Mouse (Mus musculus) lung, embryonic 15.5 days (tissue): Measurements from ENCODE around the gene Slc1a1. TPM values are rescaled to one million over a fixed set of nuclear protein-coding genes. Genes with fewer than 3 reads are reported as not detected.

Experiments used
- ATAC-seq: fragments of 200-750 bp; cut with Nextera tagmentation; 2 replicates; pipeline ENCODE4 v1.8.0; 2017; ENCODE audit warnings: moderate number of reproducible peaks, borderline replicate concordance; ENCODE audit not compliant: low FRiP score, low TSS enrichment; ENCODE audit errors: extremely low read depth
- H3K27ac ChIP-seq: fragments of 300-500 bp; sonication (generic); 2 replicates; pipeline ENCODE4 v1.5.1; 2015; ENCODE audit warnings: moderate library complexity, mild to moderate bottlenecking, inconsistent platforms
- H3K27me3 ChIP-seq: fragments of 300-500 bp; sonication (generic); 2 replicates; pipeline ENCODE4 v1.6.1; 2015; ENCODE audit warnings: inconsistent platforms
- H3K36me3 ChIP-seq: fragments of 300-500 bp; sonication (generic); 2 replicates; pipeline ENCODE4 v1.6.1; 2015; ENCODE audit warnings: inconsistent platforms
- H3K4me1 ChIP-seq: fragments of 300-500 bp; sonication (generic); 2 replicates; pipeline ENCODE4 v1.6.1; 2015; ENCODE audit warnings: inconsistent platforms
- H3K4me2 ChIP-seq: fragments of 300-500 bp; sonication (generic); 2 replicates; pipeline ENCODE4 v1.6.1; 2015; ENCODE audit warnings: inconsistent platforms, mild to moderate bottlenecking, moderate library complexity
- H3K4me3 ChIP-seq: fragments of 300-500 bp; sonication (generic); 2 replicates; pipeline ENCODE4 v1.5.1; 2015; ENCODE audit warnings: mild to moderate bottlenecking, inconsistent platforms
- H3K9ac ChIP-seq: fragments of 300-500 bp; sonication (generic); 2 replicates; pipeline ENCODE4 v1.6.1; 2015; ENCODE audit warnings: inconsistent platforms
- H3K9me3 ChIP-seq: fragments of 300-500 bp; sonication (generic); 2 replicates; pipeline ENCODE4 v1.6.1; 2016; ENCODE audit warnings: inconsistent platforms
- WGBS: fragments of 180-500 bp; shearing (Covaris S2); methylation state at CpG from one replicate; pipeline ENCODE4 v1.1.7; 2015; 5-methylcytosine and 5-hydroxymethylcytosine counted together
- polyA plus RNA-seq: library from polyadenylated mRNA; unstranded; fragments of >200 nt; fragmentation: Nextera tagmentation; extraction: Ambion mirVana; gene quantifications from 2 replicates; pipeline ENCODE4 v1.2.1, GENCODE M21; 2015

Gene Slc1a1
- polyA plus RNA-seq, 1 experiment from 2014 or later = 5.1 TPM

GRCm38 (mm10) chr19:28827697-28828328 is 7.0 kb upstream of the Slc1a1 start:
- ATAC-seq = peak; percentile 89
- Histone ChIP-seq H3K9ac (0 out of 2 replicates have a peak overlapping the region, but pooled peaks have one; percentile 11), H3K9me3 (no peaks in the 10 kb centered on the region), H3K36me3 (no peaks in the 10 kb centered on the region), H3K4me2 (peak overlapping the region; percentile 48), H3K4me1 (peaks cover 10% of the 10 kb centered on the region), H3K27me3 (no peaks in the 10 kb centered on the region), H3K27ac (peak overlapping the region; percentile 76), H3K4me3 (0 out of 2 replicates have a peak overlapping the region, but pooled peaks have one; percentile 4)
- 19% methylated on average over 15 of the region's 15 CpGs for WGBS

GRCm38 (mm10) chr19:28831324-28831723 is 3.5 kb upstream of the Slc1a1 start:
- H3K27me3 ChIP-seq = peaks cover 5% of the 10 kb centered on the region; the same call in 1 of the 2 replicates
- H3K36me3 ChIP-seq = no peaks in the 10 kb centered on the region
- H3K4me2 ChIP-seq = no peak overlapping the region
- H3K27ac ChIP-seq = no peak overlapping the region
- no peaks in the 10 kb centered on the region for H3K9me3 ChIP-seq
- no peak overlapping the region for H3K9ac ChIP-seq
- H3K4me1 ChIP-seq = peaks cover 23% of the 10 kb centered on the region
- ATAC-seq = peak; percentile 25; the same call in 1 of the 2 replicates
- no peak overlapping the region for H3K4me3 ChIP-seq

GRCm38 (mm10) chr19:28832605-28833004 is 2.2 kb upstream of the Slc1a1 start:
- 88% methylated on average over 3 of the region's 3 CpGs for WGBS
- no peak for ATAC-seq
- Histone ChIP-seq H3K27me3 (peaks cover 5% of the 10 kb centered on the region; the same call in 1 of the 2 replicates), H3K4me1 (peaks cover 20% of the 10 kb centered on the region), H3K36me3 (no peaks in the 10 kb centered on the region), H3K9ac (no peak overlapping the region), H3K9me3 (no peaks in the 10 kb centered on the region), H3K4me3 (no peak overlapping the region), H3K4me2 (no peak overlapping the region), H3K27ac (no peak overlapping the region)

GRCm38 (mm10) chr19:28834388-28834787 is 461 bp upstream of the Slc1a1 start:
- Histone ChIP-seq H3K27me3 (peaks cover 5% of the 10 kb centered on the region; the same call in 1 of the 2 replicates), H3K9ac (peak overlapping the region; percentile 51)
- ATAC-seq = peak; percentile 33; the same call in 1 of the 2 replicates

GRCm38 (mm10) chr19:28835500-28835864 is 633 bp downstream of the Slc1a1 start:
- whole genome bisulfite sequencing = 13% methylated on average over 9 of the region's 9 CpGs
- Histone ChIP-seq H3K4me1 (peaks cover 13% of the 10 kb centered on the region; the same call in 1 of the 2 replicates), H3K36me3 (no peaks in the 10 kb centered on the region), H3K27ac (no peak overlapping the region), H3K4me2 (peak overlapping the region; percentile 99), H3K9ac (peak overlapping the region; percentile 51; the same call in 1 of the 2 replicates), H3K4me3 (peak overlapping the region; percentile 57), H3K9me3 (no peaks in the 10 kb centered on the region), H3K27me3 (peaks cover 5% of the 10 kb centered on the region; the same call in 1 of the 2 replicates)
- ATAC-seq = no peak

More at GRCm38 (mm10) chr19:28834388-28834787, 461 bp upstream of the Slc1a1 start:
- peak overlapping the region; percentile 57 for H3K4me3 ChIP-seq
- H3K4me1 ChIP-seq = peaks cover 13% of the 10 kb centered on the region; the same call in 1 of the 2 replicates
- 12% methylated on average over 10 of the region's 10 CpGs for WGBS
- H3K27ac ChIP-seq = no peak overlapping the region
- peak overlapping the region; percentile 99 for H3K4me2 ChIP-seq
- H3K36me3 ChIP-seq = no peaks in the 10 kb centered on the region
- H3K9me3 ChIP-seq = no peaks in the 10 kb centered on the region

- no peak overlapping the region for H3K9ac ChIP-seq
- H3K9me3 ChIP-seq = no peaks in the 10 kb centered on the region
- no peaks in the 10 kb centered on the region for H3K36me3 ChIP-seq
- peaks cover 5% of the 10 kb centered on the region; the same call in 1 of the 2 replicates for H3K27me3 ChIP-seq
- H3K27ac ChIP-seq = no peak overlapping the region
- peaks cover 13% of the 10 kb centered on the region; the same call in 1 of the 2 replicates for H3K4me1 ChIP-seq
- no peak overlapping the region for H3K4me3 ChIP-seq
- ATAC-seq = no peak
- 48% methylated on average over 3 of the region's 3 CpGs for WGBS
- 0 out of 2 replicates have a peak overlapping the region, but pooled peaks have one; percentile 99 for H3K4me2 ChIP-seq
These were observed 1.3 kb downstream of the Slc1a1 start for GRCm38 (mm10) chr19:28836116-28836515.

GRCm38 (mm10) chr19:28836651-28837410 is 2.0 kb downstream of the Slc1a1 start:
- no peak for ATAC-seq
- H3K4me1 ChIP-seq = peaks cover 13% of the 10 kb centered on the region; the same call in 1 of the 2 replicates
- H3K9me3 ChIP-seq = no peaks in the 10 kb centered on the region
- H3K4me3 ChIP-seq = no peak overlapping the region
- H3K4me2 ChIP-seq = no peak overlapping the region
- H3K9ac ChIP-seq = no peak overlapping the region
- H3K27ac ChIP-seq = no peak overlapping the region
- H3K27me3 ChIP-seq = peaks cover 5% of the 10 kb centered on the region; the same call in 1 of the 2 replicates
- no peaks in the 10 kb centered on the region for H3K36me3 ChIP-seq
- 75% methylated on average over 11 of the region's 11 CpGs for WGBS

GRCm38 (mm10) chr19:28838796-28839195 is 3.9 kb downstream of the Slc1a1 start:
- Histone ChIP-seq H3K9ac (no peak overlapping the region), H3K4me1 (peaks cover 13% of the 10 kb centered on the region; the same call in 1 of the 2 replicates), H3K4me2 (no peak overlapping the region), H3K9me3 (no peaks in the 10 kb centered on the region), H3K27me3 (peaks cover 5% of the 10 kb centered on the region; the same call in 1 of the 2 replicates), H3K27ac (no peak overlapping the region), H3K36me3 (no peaks in the 10 kb centered on the region), H3K4me3 (no peak overlapping the region)
- no peak for ATAC-seq
- 79% methylated on average over 2 of the region's 2 CpGs for WGBS

GRCm38 (mm10) chr19:28844946-28845710 is 10.3 kb downstream of the Slc1a1 start:
- Histone ChIP-seq H3K4me1 (no peaks in the 10 kb centered on the region), H3K36me3 (no peaks in the 10 kb centered on the region), H3K4me3 (no peak overlapping the region), H3K9me3 (no peaks in the 10 kb centered on the region), H3K9ac (no peak overlapping the region), H3K4me2 (no peak overlapping the region), H3K27me3 (no peaks in the 10 kb centered on the region), H3K27ac (no peak overlapping the region)
- WGBS = 38% methylated on average over 8 of the region's 8 CpGs
- ATAC-seq = no peak

- WGBS = 55% methylated on average over 3 of the region's 3 CpGs
- H3K27me3 ChIP-seq = no peaks in the 10 kb centered on the region
- peak overlapping the region; percentile 59; the same call in 1 of the 2 replicates for H3K27ac ChIP-seq
- no peaks in the 10 kb centered on the region for H3K9me3 ChIP-seq
- H3K4me2 ChIP-seq = no peak overlapping the region
- H3K4me1 ChIP-seq = no peaks in the 10 kb centered on the region
- no peaks in the 10 kb centered on the region for H3K36me3 ChIP-seq
- H3K4me3 ChIP-seq = no peak overlapping the region
- ATAC-seq = peak; percentile 70; the same call in 1 of the 2 replicates
- no peak overlapping the region for H3K9ac ChIP-seq
These were observed 15.7 kb downstream of the Slc1a1 start for GRCm38 (mm10) chr19:28850510-28850909.

GRCm38 (mm10) chr19:28852001-28852400 is 17.2 kb downstream of the Slc1a1 start:
- no peaks in the 10 kb centered on the region for H3K4me1 ChIP-seq
- ATAC-seq = no peak

More at GRCm38 (mm10) chr19:28852001-28852400, 17.2 kb downstream of the Slc1a1 start:
- Histone ChIP-seq H3K9me3 (no peaks in the 10 kb centered on the region), H3K27me3 (no peaks in the 10 kb centered on the region), H3K4me3 (no peak overlapping the region), H3K27ac (no peak overlapping the region), H3K9ac (no peak overlapping the region), H3K4me2 (no peak overlapping the region), H3K36me3 (no peaks in the 10 kb centered on the region)
- 87% methylated on average over 3 of the region's 3 CpGs for WGBS
